Mouse (Mus musculus) cerebellum, adult 9-11 months (tissue): ENCODE measurements around the gene Gm2897.
A peak's percentile ranks its signal among the peaks of the same experiment; 100 is the strongest.
"Not testable (repeated sequence)": the region's sequence is repeated elsewhere in the genome, so short reads cannot be mapped to it uniquely, and the experiment has no call there.

Experiments
- DNase-seq: peaks from one replicate; pipeline ENCODE4 v3.0.0; 2022

The Gm2897 gene

GRCm38 (mm10) chr14:3048727-3049512, at the start of gene Gm2897:
Gene Gm2897 (plus strand): TSS chr14:3049285.
- DNase-seq = peak; percentile 23

- not testable (repeated sequence) for DNase-seq
Measured at GRCm38 (mm10) chr14:3029702-3030101, 19.4 kb upstream of the Gm2897 start, which contains the start of gene Gm2888. Gene Gm2888 (plus strand): TSS chr14:3030002.

GRCm38 (mm10) chr14:3049513-3049800, 372 bp downstream of the Gm2897 start:
- DNase-seq = peak; percentile 14

- peak; percentile 25 for DNase-seq
Measured at GRCm38 (mm10) chr14:3050087-3050486, 1.0 kb downstream of the Gm2897 start.

- DNase-seq = peak; percentile 14
Measured at GRCm38 (mm10) chr14:3116051-3116450, 67.0 kb downstream of the Gm2897 start.
